In the genomic region with DNA sequence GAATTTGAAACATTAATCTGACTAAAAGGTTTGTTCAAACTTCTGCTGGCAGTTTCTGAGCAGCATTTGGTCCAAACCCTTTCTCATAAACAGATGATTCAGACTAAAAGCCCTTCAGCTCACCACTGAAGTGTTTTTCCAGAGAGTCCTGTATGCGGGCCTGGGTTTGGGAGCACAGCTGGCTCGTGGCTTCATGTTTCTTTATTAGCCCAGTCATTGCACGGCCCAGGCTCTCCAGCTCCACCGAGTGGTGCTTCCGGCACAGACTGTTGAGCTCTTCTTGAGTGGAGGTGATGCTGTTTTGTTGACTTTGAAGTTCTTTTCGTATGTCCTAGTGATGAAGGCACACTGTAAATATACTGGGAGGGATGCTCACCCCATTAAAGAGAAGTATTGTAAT, we compare ENCODE assay signal across 9 mouse cellular contexts.
DNase-seq lines count a peak whose midpoint lies in the region; ATAC-seq and TF ChIP-seq lines count a peak whose summit lies in the region.
"Had no signal": no experiment of that assay in that cellular context is flagged by ENCODE, and none has a peak within 500 bp of the region (broad histone marks: within the 10 kb centered on the region; RNA-seq: fewer than 3 reads in every experiment).

No protein-coding gene starts in this region.

- no peak overlapping the region for H3K4me3 ChIP-seq in heart, postnatal 0 days (ENCODE audit: low read depth, low read length)
- H3K4me3 ChIP-seq in hindbrain, embryonic 14.5 days (replicated peaks; ENCODE audit: low read length) = no peak overlapping the region
- H3K4me3 ChIP-seq: liver, embryonic 13.5 days had no signal

- 30% methylated on average over 6 of the region's 6 CpGs for WGBS in heart, postnatal 0 days
- 61% methylated on average over 6 of the region's 6 CpGs for WGBS in hindbrain, embryonic 14.5 days

- CTCF ChIA-PET in Patski (lab: Charles Lee) = interaction anchor here (0.7 to 1.9 kb wide), 4 partner anchors 10 to 521 kb away, joined by 3 to 7 read pairs (median 3); no protein-coding TSS in a partner anchor

- H3K4me2 ChIP-seq in heart, postnatal 0 days (ENCODE audit: low read depth, low read length) = no peak overlapping the region
- no peak overlapping the region for H3K4me2 ChIP-seq in hindbrain, embryonic 14.5 days (replicated peaks)
- H3K4me2 ChIP-seq: liver, embryonic 13.5 days had no signal

- POLR2A ChIA-PET in Patski (lab: Charles Lee) = interaction anchor here (1.0 kb wide), 1 partner anchor 113 kb away, joined by 4 read pairs; no protein-coding TSS in a partner anchor

- ATAC-seq in Patski = no peak
- ATAC-seq in heart, postnatal 0 days (ENCODE audit: insufficient read depth, low read depth) = no peak
- 0 out of 2 replicates have a peak, but pooled peaks have one; percentile 52 for ATAC-seq in megakaryocyte-erythroid progenitor cell, adult 5-6 weeks (replicated peaks; ENCODE audit: low FRiP score, low TSS enrichment, poor library complexity, severe bottlenecking)
- no peak for ATAC-seq in hindbrain, embryonic 14.5 days (ENCODE audit: low FRiP score)

- H3K9ac ChIP-seq in heart, postnatal 0 days (replicated peaks; ENCODE audit: low read depth, low read length) = no peak overlapping the region
- H3K9ac ChIP-seq in hindbrain, embryonic 14.5 days = no peak overlapping the region
- H3K9ac ChIP-seq: liver, embryonic 13.5 days had no signal

- in situ Hi-C loops in Patski (cut with MboI; ENCODE audit: low pct_unique_long_range_greater_than_20kb) = no loop called here

- TF ChIP-seq CTCF in Patski (IDR thresholded peaks at IDR 0.05) = peak; percentile 37
- peak; percentile 37 for TF ChIP-seq CTCF in heart, postnatal 0 days (IDR thresholded peaks at IDR 0.05; ENCODE audit: low read depth)

- H3K36me3 ChIP-seq in heart, postnatal 0 days (replicated peaks; ENCODE audit: control insufficient read depth, insufficient read depth, low read length) = no peaks in the 10 kb centered on the region
- no peaks in the 10 kb centered on the region for H3K36me3 ChIP-seq in hindbrain, embryonic 14.5 days (replicated peaks; ENCODE audit: control insufficient read depth, insufficient read depth)
- H3K36me3 ChIP-seq: liver, embryonic 13.5 days had no signal

- H3K27ac ChIP-seq in heart, postnatal 0 days (ENCODE audit: low read depth) = no peak overlapping the region
- no peak overlapping the region for H3K27ac ChIP-seq in hindbrain, embryonic 14.5 days
- H3K27ac ChIP-seq: liver, embryonic 13.5 days had no signal

- no peaks in the 10 kb centered on the region for H3K9me3 ChIP-seq in heart, postnatal 0 days (replicated peaks; ENCODE audit: control insufficient read depth, low read length)
- H3K9me3 ChIP-seq in hindbrain, embryonic 14.5 days (ENCODE audit: control insufficient read depth, low read length) = no peaks in the 10 kb centered on the region
- H3K9me3 ChIP-seq: liver, embryonic 13.5 days had no signal

- TF ChIP-seq EP300 in heart, postnatal 0 days (IDR thresholded peaks at IDR 0.05; ENCODE audit: low read depth) = no peak

- no peaks in the 10 kb centered on the region for H3K4me1 ChIP-seq in heart, postnatal 0 days (ENCODE audit: control insufficient read depth, insufficient read depth)
- H3K4me1 ChIP-seq in hindbrain, embryonic 14.5 days (replicated peaks; ENCODE audit: control insufficient read depth, insufficient read depth, low read length) = 0 out of 2 replicates have a peak, but pooled peaks cover 4% of the 10 kb centered on the region
- H3K4me1 ChIP-seq: liver, embryonic 13.5 days had no signal

- no peaks in the 10 kb centered on the region for H3K27me3 ChIP-seq in Patski
- no peaks in the 10 kb centered on the region for H3K27me3 ChIP-seq in heart, postnatal 0 days (ENCODE audit: control insufficient read depth, insufficient read depth, low read length)
- no peaks in the 10 kb centered on the region for H3K27me3 ChIP-seq in hindbrain, embryonic 14.5 days (ENCODE audit: control insufficient read depth, insufficient read depth, low read length)
- H3K27me3 ChIP-seq: liver, embryonic 13.5 days had no signal

- DNase-seq in kidney, postnatal 10 days = peak; percentile 44
- no peak for DNase-seq in kidney, adult 9 months
- DNase-seq in Patski (ENCODE audit: low read depth, low spot score) = no peak
- no peak for DNase-seq in heart, postnatal 0 days (ENCODE audit: low spot score)
- DNase-seq in hindbrain, embryonic 14.5 days (ENCODE audit: low spot score) = no peak
- no peak for DNase-seq in adrenal gland, postnatal 4 days (ENCODE audit: low spot score in 2 of 2)
- no peak for DNase-seq in adrenal gland, adult 2 months
- DNase-seq: liver, embryonic 13.5 days had no signal
